Mouse (Mus musculus) midbrain, postnatal 0 days (tissue): Measurements from ENCODE around the gene G2e3. TPM values are rescaled to one million over a fixed set of nuclear protein-coding genes. Genes with fewer than 3 reads are reported as not detected.

Source experiments
- ATAC-seq: fragments of 200-750 bp; cut with Nextera tagmentation; 2 replicates; pipeline ENCODE4 v1.8.0; 2017; ENCODE audit warnings: moderate number of reproducible peaks, mild to moderate bottlenecking, moderate TSS enrichment, moderate library complexity; ENCODE audit not compliant: low FRiP score
- DNase-seq: peaks from one replicate; pipeline ENCODE4 v3.0.0-alpha.2; 2015; ENCODE audit warnings: low spot score
- H3K27ac ChIP-seq: fragments of 300-500 bp; sonication (generic); 2 replicates; pipeline ENCODE4 v1.5.1; 2014; ENCODE audit warnings: low read depth, mild to moderate bottlenecking, low read length, mixed read lengths
- H3K27me3 ChIP-seq: fragments of 300-500 bp; sonication (generic); 2 replicates; pipeline ENCODE4 v1.6.1; 2014; ENCODE audit warnings: low read length, control low read depth, mixed read lengths; ENCODE audit not compliant: insufficient read depth
- H3K36me3 ChIP-seq: fragments of 300-500 bp; sonication (generic); 2 replicates; pipeline ENCODE4 v1.6.1; 2014; ENCODE audit warnings: low read length, control low read depth, mixed read lengths; ENCODE audit not compliant: insufficient read depth
- H3K4me1 ChIP-seq: fragments of 300-500 bp; sonication (generic); 2 replicates; pipeline ENCODE4 v1.6.1; 2014; ENCODE audit warnings: mild to moderate bottlenecking, control low read depth, antibody characterized with exemption, low read length, mixed read lengths; ENCODE audit not compliant: insufficient read depth
- H3K4me2 ChIP-seq: fragments of 300-500 bp; sonication (generic); 2 replicates; pipeline ENCODE4 v1.6.1; 2014; ENCODE audit warnings: low read depth, mild to moderate bottlenecking, low read length, mixed read lengths; ENCODE audit not compliant: poor library complexity, severe bottlenecking
- H3K4me3 ChIP-seq: fragments of 300-500 bp; sonication (generic); 2 replicates; pipeline ENCODE4 v1.5.1; 2014; ENCODE audit warnings: low read depth, mild to moderate bottlenecking, low read length, moderate library complexity
- H3K9ac ChIP-seq: fragments of 300-500 bp; sonication (generic); replicated peaks from 2 replicates; pipeline ENCODE4 v1.6.1; 2014; ENCODE audit warnings: mild to moderate bottlenecking, low read length, moderate library complexity, mixed read lengths; ENCODE audit not compliant: poor library complexity, severe bottlenecking
- H3K9me3 ChIP-seq: fragments of 300-500 bp; sonication (generic); 2 replicates; pipeline ENCODE4 v1.6.1; 2016; ENCODE audit warnings: low read length, control low read depth
- CTCF ChIP-seq: IDR thresholded peaks from 2 replicates; pipeline ENCODE4 v1.5.1; 2016; ENCODE audit warnings: antibody characterized with exemption, mild to moderate bottlenecking
- WGBS: fragments of 180-500 bp; shearing (Covaris S2); extraction: QIAGEN DNeasy Blood & Tissue Kit; methylation state at CpG from one replicate; pipeline ENCODE4 v1.1.7; 2014; 5-methylcytosine and 5-hydroxymethylcytosine counted together
- polyA plus RNA-seq: library from polyadenylated mRNA; unstranded; fragments of >200 nt; fragmentation: Nextera tagmentation; extraction: Ambion mirVana; gene quantifications from 2 replicates; pipeline ENCODE4 v1.2.1, GENCODE M21; 2015
- total RNA-seq: library from RNA; depleted of rRNA; stranded (reverse); fragments of >200 nt; gene quantifications from 2 replicates; pipeline ENCODE4 v1.2.3, GENCODE M21; 2014; rRNA removed

G2e3 gene
- total RNA-seq (10.1 and 16.8 TPM in 2 replicates), polyA plus RNA-seq (7.8 and 8.2 TPM in 2 replicates)

- ATAC-seq (peak; percentile 97), DNase-seq (peak; percentile 94)
- Histone ChIP-seq H3K27ac (peak within 1 kb of the TSS; percentile 68), H3K4me2 (peak within 1 kb of the TSS; percentile 48), H3K4me3 (peak within 1 kb of the TSS; percentile 89), H3K36me3 (0 out of 2 replicates have a peak, but pooled peaks cover 3% of the 10 kb centered on the region), H3K4me1 (0 out of 2 replicates have a peak, but pooled peaks cover 3% of the 10 kb centered on the region), H3K9me3 (no peaks in the 10 kb centered on the region), H3K27me3 (no peaks in the 10 kb centered on the region), H3K9ac (peak within 1 kb of the TSS; percentile 83)
- no peak for TF ChIP-seq CTCF
- under 1% methylated on average over 70 of the region's 70 CpGs for WGBS
Observed at GRCm38 (mm10) chr12:51347988-51348697, at the start of gene G2e3. Gene G2e3 (plus strand): TSS chr12:51348061.

- no peak overlapping the region for H3K4me2 ChIP-seq
- H3K4me3 ChIP-seq: no peak overlapping the region
- H3K9ac ChIP-seq: no peak overlapping the region
- no peak for TF ChIP-seq CTCF
- H3K36me3 ChIP-seq: no peaks in the 10 kb centered on the region
- H3K9me3 ChIP-seq: no peaks in the 10 kb centered on the region
- 90% methylated on average over 3 of the region's 3 CpGs for WGBS
- no peak overlapping the region for H3K27ac ChIP-seq
- ATAC-seq (no peak), DNase-seq (no peak)
- no peaks in the 10 kb centered on the region for H3K27me3 ChIP-seq
- H3K4me1 ChIP-seq: no peaks in the 10 kb centered on the region
Observed at GRCm38 (mm10) chr12:51323604-51324003, 24.3 kb upstream of the G2e3 start.

DNA sequence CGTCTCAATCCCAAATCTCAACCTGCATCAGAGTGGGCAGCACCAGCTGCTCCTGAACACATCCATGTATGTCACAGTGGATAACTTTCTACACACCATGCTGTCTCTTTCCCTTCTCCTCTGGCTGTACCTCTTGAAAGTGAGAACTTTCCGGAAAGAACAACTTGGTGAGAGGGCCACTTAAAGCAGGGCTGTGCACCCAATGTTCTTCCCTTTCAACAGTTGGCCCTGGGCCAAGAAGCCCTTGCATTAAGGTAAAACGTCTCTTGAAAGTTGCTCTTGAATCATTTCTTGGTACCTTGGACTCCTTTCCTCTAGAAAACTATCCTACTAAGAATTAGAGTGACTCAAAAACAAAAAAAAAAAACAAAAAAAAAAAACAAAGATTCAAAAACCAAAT lies 21.0 kb upstream of the G2e3 start:
- no peak for DNase-seq
- WGBS: 96% methylated on average over 3 of the region's 3 CpGs

DNA sequence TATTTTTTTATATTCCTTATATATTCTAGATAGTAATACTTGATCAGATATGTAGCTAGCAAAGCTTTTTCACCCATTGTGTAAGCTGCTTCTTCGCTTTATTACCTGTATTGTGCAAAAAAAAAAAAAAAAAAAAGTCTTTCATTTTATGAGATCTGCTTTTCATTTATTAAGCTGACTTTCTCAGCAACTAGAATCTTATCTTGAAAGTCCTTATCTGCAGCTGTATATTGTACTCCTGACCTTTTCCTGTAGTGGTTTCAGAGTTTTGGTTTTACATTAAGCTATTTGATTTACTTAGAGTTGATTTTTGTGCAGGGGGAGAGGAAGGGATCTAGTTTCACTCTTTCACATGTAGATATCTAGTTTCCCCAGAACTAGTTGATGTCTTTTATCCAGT lies 10.8 kb upstream of the G2e3 start:
- Histone ChIP-seq H3K4me1 (no peaks in the 10 kb centered on the region), H3K4me2 (no peak overlapping the region), H3K9me3 (no peaks in the 10 kb centered on the region), H3K27ac (no peak overlapping the region), H3K4me3 (no peak overlapping the region), H3K9ac (no peak overlapping the region), H3K36me3 (no peaks in the 10 kb centered on the region), H3K27me3 (no peaks in the 10 kb centered on the region)
- no peak for TF ChIP-seq CTCF
- DNase-seq: no peak
- ATAC-seq: no peak
- WGBS: 96% methylated on average over 1 of the region's 1 CpGs

More for the DNA sequence above, 21.0 kb upstream of the G2e3 start:
- no peaks in the 10 kb centered on the region for H3K4me1 ChIP-seq
- H3K9ac ChIP-seq: no peak overlapping the region
- no peaks in the 10 kb centered on the region for H3K36me3 ChIP-seq
- no peaks in the 10 kb centered on the region for H3K27me3 ChIP-seq
- H3K4me2 ChIP-seq: no peak overlapping the region
- ATAC-seq: no peak
- TF ChIP-seq CTCF: no peak
- H3K4me3 ChIP-seq: no peak overlapping the region
- no peak overlapping the region for H3K27ac ChIP-seq
- H3K9me3 ChIP-seq: no peaks in the 10 kb centered on the region

GRCm38 (mm10) chr12:51346121-51346520 lies 1.7 kb upstream of the G2e3 start:
- Histone ChIP-seq H3K27ac (no peak overlapping the region), H3K27me3 (no peaks in the 10 kb centered on the region), H3K36me3 (no peaks in the 10 kb centered on the region), H3K4me3 (no peak overlapping the region), H3K9me3 (no peaks in the 10 kb centered on the region), H3K9ac (no peak overlapping the region), H3K4me2 (no peak overlapping the region), H3K4me1 (0 out of 2 replicates have a peak, but pooled peaks cover 3% of the 10 kb centered on the region)
- 29% methylated on average over 4 of the region's 4 CpGs for WGBS
- ATAC-seq (no peak), DNase-seq (no peak)
- no peak for TF ChIP-seq CTCF

DNA sequence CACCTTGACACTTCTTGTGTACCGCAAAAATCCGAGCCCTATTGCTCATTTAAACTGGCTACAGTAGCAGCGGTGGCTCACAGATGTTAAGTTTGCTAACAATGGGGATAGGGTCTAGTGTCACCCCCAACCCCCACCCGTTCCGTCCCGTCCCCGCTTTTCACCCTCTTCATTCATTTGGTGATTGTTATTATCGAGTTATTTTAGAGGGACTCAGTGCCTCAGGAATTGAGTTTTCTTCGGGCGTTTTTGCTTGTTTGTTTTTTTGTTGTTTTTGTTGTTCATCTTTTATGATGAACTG lies 787 bp downstream of the G2e3 start:
- Histone ChIP-seq H3K27ac (peak overlapping the region; percentile 68), H3K4me3 (peak overlapping the region; percentile 89), H3K4me1 (0 out of 2 replicates have a peak, but pooled peaks cover 3% of the 10 kb centered on the region), H3K9me3 (no peaks in the 10 kb centered on the region), H3K36me3 (0 out of 2 replicates have a peak, but pooled peaks cover 7% of the 10 kb centered on the region), H3K4me2 (peak overlapping the region; percentile 48), H3K9ac (peak overlapping the region; percentile 83), H3K27me3 (no peaks in the 10 kb centered on the region)
- ATAC-seq (peak; percentile 32; the same call in 1 of the 2 replicates), DNase-seq (no peak)
- 1% methylated on average over 10 of the region's 10 CpGs for WGBS
- TF ChIP-seq CTCF: no peak
